Mouse (Mus musculus) ovary, postnatal 36 days (tissue): ENCODE results near the gene Gm49510.

ENCODE experiments used
- DNase-seq: peaks from one replicate; pipeline ENCODE4 v3.0.0; 2022; ENCODE audit warnings: low spot score, mixed read lengths

Gene Gm49510

DNA sequence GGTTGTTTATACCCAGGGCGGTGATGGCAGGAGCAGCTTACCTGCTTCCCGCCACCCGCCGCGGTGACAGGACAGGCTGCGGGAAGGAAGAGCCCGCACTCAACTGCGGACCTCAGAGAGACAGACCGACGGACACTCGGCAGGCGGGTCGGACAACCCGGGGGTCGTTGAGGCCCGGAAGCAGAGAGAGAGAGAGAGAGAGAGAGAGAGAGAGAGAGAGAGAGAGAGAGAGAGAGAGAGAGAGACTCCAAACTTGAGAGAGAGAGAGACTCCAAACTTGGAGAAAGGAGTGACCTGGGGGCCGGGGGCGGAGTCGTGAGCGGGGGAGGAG, at the start of gene Gm49510:
TSS of gene Gm49510 (plus strand) at position 259 of the 331 bp plus-strand sequence.
- no peak for DNase-seq

GRCm38 (mm10) chr15:78850059-78850824, 49.2 kb upstream of the Gm49510 start:
- DNase-seq, result no peak

DNA sequence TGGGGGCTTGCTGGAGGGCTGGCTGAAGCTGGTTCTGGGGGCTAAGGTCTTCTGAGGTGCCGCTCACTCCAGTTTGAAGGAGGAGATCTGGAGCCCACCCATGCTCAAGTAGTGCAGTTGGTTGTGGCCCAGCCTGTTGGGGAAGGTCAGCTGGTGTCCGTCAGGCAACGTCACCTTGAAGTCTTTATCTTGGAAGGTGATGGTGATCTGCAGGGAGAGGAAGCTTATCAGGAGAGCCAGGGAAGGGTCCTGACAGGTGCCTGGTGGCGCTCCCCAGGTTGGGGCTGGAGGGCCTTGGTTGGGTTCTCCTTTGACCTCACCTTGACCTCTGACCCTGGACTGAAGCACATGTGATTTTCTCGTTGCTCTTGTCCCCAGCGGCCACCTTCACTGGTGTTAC, 48.5 kb upstream of the Gm49510 start:
- no peak for DNase-seq

- DNase-seq, result peak; percentile 88
These were observed 47.8 kb upstream of the Gm49510 start for GRCm38 (mm10) chr15:78851505-78852153.

GRCm38 (mm10) chr15:78855303-78855965, 44.0 kb upstream of the Gm49510 start, which contains the start of gene Lgals2:
Gene Lgals2 (minus strand): TSS chr15:78855529.
- DNase-seq, result no peak

- DNase-seq, result peak; percentile 68
These were observed 42.5 kb upstream of the Gm49510 start for GRCm38 (mm10) chr15:78857009-78857408.

GRCm38 (mm10) chr15:78859311-78859710, 40.2 kb upstream of the Gm49510 start:
- DNase-seq, result no peak

DNA sequence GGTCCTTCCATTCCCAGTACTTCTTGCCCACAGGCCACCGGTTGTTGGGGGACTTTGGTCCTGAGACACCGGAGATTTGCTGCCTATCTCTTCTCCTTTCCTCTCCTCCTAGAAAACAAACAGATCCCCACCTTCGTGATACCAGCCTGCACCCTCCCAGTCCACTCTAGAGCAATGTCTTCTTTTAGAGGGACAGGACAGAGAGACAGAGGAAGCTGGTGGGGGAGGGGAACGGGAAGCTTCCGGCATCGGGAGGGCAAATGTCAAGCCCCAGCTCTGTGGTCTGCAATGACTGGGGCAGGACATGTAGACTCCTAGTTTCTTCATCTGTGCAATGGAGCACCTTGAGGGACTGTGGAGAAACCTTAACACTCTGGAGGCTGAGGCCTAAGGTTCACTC, 39.8 kb upstream of the Gm49510 start:
- DNase-seq, result no peak

- no peak for DNase-seq
These were observed 37.2 kb upstream of the Gm49510 start for GRCm38 (mm10) chr15:78862280-78862679.

- no peak for DNase-seq
These were observed 36.3 kb upstream of the Gm49510 start for GRCm38 (mm10) chr15:78863154-78863553.

GRCm38 (mm10) chr15:78863852-78864253, 35.6 kb upstream of the Gm49510 start:
- peak; percentile 47 for DNase-seq

- no peak for DNase-seq
These were observed 31.1 kb upstream of the Gm49510 start for GRCm38 (mm10) chr15:78868398-78868797.

DNA sequence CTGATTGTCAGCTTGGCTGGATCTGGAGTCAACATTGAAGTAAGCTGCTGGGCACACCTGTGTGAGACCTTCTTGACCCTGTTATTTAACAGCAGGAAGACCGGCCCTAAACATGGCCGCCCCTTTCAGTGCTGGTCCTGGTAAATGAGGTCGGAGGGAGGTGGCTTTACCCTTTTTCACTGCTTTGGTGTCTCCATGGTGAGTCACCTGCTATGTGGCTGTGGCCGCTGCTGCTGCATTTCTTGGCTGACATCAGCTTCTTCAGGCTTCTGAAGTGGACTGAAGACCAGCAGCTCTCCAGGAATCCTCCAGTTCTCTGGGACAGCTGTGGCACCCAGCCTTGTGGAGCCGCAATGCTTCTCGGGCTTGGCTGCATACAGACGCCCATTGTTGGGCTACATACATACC, 30.6 kb upstream of the Gm49510 start:
- no peak for DNase-seq

DNA sequence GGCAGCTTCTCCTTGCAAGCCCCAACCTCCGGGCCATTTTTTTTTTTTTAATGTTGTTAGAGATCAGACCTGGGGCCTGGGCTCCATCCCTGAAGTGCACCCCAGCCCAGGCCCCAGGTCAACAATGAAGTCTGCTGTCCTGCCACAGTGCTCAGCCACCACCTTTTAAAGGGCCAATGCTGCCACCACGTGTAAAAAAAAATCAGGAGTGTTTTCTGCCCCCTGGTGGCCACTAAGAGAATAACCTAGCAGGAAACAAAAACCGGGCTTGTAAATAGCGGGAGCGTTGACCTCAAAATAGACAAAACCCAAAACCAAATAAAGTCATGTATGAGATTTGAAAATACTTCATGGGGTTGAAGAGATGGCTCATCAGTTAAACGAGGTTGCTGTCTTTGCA, 29.7 kb upstream of the Gm49510 start:
- no peak for DNase-seq

GRCm38 (mm10) chr15:78872021-78872608, 27.4 kb upstream of the Gm49510 start:
- no peak for DNase-seq

- no peak for DNase-seq
These were observed 25.5 kb upstream of the Gm49510 start for GRCm38 (mm10) chr15:78873803-78874435.

DNA sequence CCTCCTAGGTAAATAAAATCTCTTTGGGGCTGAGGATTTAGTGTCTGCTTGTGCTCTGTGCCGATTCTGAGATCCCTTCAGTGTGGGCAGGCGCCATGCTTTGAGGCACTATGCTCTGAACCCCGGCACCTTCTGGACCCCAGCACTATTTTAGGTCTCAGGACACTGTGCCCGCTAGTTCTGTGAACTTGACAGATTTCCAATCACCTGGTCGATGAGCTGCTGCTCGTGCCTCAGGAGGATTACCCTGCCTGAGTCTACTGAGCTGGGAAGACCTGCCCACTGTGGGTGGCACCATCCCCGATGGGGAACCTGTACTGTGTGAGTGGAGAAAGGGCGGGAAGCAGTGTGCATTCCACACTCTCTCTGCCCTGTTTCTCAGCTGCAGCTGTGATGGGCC, 24.5 kb upstream of the Gm49510 start:
- no peak for DNase-seq

DNA sequence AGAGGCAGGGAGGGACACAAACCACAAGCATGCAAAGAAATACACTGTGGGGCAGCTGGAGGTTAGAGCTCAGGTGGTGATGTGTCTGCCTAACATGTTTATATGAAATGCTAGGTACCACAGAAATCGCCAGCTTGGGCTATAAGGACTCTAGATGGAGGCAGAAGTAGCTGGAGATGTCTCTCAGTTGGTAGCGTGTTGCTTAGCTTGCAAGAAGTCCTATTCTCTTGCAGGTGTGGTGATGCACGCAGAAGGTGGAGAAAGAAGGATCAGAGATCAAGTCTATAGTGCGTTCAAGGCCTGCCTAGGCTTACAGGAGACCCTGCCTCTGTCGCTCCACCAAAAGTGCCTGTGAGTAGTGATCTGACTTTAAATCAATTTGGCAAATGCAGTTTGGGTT, 23.9 kb upstream of the Gm49510 start:
- no peak for DNase-seq

- peak; percentile 85 for DNase-seq
These were observed 23.2 kb upstream of the Gm49510 start for GRCm38 (mm10) chr15:78876258-78876696.

DNA sequence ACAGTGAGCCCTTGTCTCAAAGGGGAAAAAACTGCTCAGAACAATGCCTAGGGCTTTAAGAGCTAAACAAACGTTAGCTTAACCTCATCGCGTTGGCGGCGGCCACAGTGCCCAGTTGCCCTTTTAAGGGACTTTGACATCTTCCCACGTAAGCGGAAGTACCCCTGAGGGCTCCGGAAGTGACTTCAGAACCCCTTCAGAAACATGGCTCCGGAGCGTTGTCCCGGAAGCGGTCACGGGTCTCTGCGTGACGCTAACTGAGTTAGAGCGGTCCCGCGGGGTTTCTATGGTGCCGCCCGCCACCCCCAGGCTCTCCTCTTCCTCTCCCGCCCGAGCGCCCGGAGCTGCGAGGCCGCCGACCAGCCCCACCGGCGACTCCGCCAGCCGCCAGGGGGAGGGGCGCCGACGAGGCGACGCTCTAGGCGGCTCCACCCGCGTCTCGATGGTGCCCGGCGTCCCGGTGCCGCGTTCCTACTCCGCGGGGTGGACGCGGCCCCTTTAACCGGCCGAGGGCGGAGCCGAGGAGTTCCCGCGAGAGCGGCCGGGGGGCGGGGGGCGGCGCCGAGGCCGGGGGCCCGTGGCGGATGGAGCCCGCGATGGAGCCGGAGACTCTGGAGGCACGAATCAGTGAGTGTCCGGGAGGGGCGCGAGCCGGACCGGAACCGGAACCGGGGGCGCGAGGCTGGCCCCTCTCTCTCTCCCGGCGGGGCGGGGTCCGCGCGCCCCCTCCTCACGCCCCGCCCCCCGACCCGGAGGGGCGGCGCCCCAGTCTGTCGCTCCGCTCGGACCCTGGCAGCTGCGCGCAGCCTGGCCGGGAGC, 22.3 kb upstream of the Gm49510 start, which contains the start of gene Gga1:
TSS of gene Gga1 (plus strand) at position 200 of the 819 bp plus-strand sequence.
- peak; percentile 88 for DNase-seq

GRCm38 (mm10) chr15:78877810-78878390, 21.6 kb upstream of the Gm49510 start:
- no peak for DNase-seq
